ENCODE assay signal across 12 mouse cellular contexts in the genomic region with DNA sequence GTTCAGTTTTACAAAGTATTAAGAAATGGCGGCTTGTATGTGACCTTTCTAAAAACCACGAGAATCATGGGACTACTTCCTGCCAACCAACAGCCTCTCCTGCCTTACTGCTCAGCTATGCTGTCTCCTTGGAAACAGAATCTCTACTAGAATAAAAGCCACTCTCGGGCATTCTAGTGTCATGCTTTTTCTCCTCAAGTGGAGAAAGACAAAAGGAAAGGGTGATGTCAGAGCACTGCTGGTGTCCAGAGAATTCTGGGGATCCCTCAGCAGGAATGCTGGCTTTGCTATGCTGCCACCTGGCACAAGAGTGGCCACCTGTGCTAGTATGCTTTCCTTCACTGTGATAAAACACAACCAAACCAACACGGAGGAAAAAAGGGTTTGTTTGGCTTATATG. TPM values are rescaled to one million over a fixed set of nuclear protein-coding genes. Genes with fewer than 3 reads are reported as not detected.
DNase-seq lines count a peak whose midpoint lies in the region; ATAC-seq and TF ChIP-seq lines count a peak whose summit lies in the region.
"Had no signal": no experiment of that assay in that cellular context is flagged by ENCODE, and none has a peak within 500 bp of the region (broad histone marks: within the 10 kb centered on the region; RNA-seq: fewer than 3 reads in every experiment).

No protein-coding gene starts in this region.

- no peaks in the 10 kb centered on the region for H3K36me3 ChIP-seq in testis, adult 2 months (ENCODE audit: control insufficient read depth, insufficient read depth, low read length)
- no peaks in the 10 kb centered on the region for H3K36me3 ChIP-seq in hindbrain, postnatal 0 days (ENCODE audit: insufficient read depth, low read length)

- H3K27ac ChIP-seq in testis, adult 2 months (ENCODE audit: control insufficient read depth, insufficient read depth, low read depth, low read length): no peak overlapping the region
- H3K27ac ChIP-seq in hindbrain, postnatal 0 days: peak overlapping the region; percentile 58; the same call in 1 of the 2 replicates
- H3K27ac ChIP-seq: embryonic facial prominence, embryonic 13.5 days had no signal

- peak overlapping the region; percentile 14 for H3K4me2 ChIP-seq in hindbrain, postnatal 0 days (ENCODE audit: low read depth, low read length)
- H3K4me2 ChIP-seq: embryonic facial prominence, embryonic 13.5 days had no signal

- WGBS in hindbrain, postnatal 0 days: 5% methylated on average over 4 of the region's 4 CpGs

- H3K9me3 ChIP-seq in hindbrain, postnatal 0 days (ENCODE audit: low read length): no peaks in the 10 kb centered on the region
- H3K9me3 ChIP-seq: embryonic facial prominence, embryonic 13.5 days had no signal

- no peak overlapping the region for H3K9ac ChIP-seq in hindbrain, postnatal 0 days (replicated peaks; ENCODE audit: low read length)
- H3K9ac ChIP-seq: embryonic facial prominence, embryonic 13.5 days had no signal

- no peak for TF ChIP-seq CTCF in testis, adult 2 months (IDR thresholded peaks at IDR 0.05; ENCODE audit: control insufficient read depth, insufficient read depth, insufficient replicate concordance, low read depth, low read length)
- TF ChIP-seq CTCF in hindbrain, postnatal 0 days (IDR thresholded peaks at IDR 0.05; ENCODE audit: low read depth): no peak

- peak overlapping the region; percentile 4 for H3K4me3 ChIP-seq in testis, adult 2 months (ENCODE audit: control insufficient read depth, low read depth, low read length)
- no peak overlapping the region for H3K4me3 ChIP-seq in hindbrain, postnatal 0 days (ENCODE audit: low read length)
- H3K4me3 ChIP-seq: embryonic facial prominence, embryonic 13.5 days had no signal

- no peaks in the 10 kb centered on the region; the same call in 1 of the 2 replicates for H3K4me1 ChIP-seq in testis, adult 2 months (ENCODE audit: control insufficient read depth, insufficient read depth, low read length)
- H3K4me1 ChIP-seq in hindbrain, postnatal 0 days (ENCODE audit: insufficient read depth, low read length): peaks cover 6% of the 10 kb centered on the region
- H3K4me1 ChIP-seq: embryonic facial prominence, embryonic 13.5 days had no signal

- TF ChIP-seq POLR2A in testis, adult 2 months (IDR thresholded peaks at IDR 0.05; ENCODE audit: control insufficient read depth, low read depth, low read length): no peak

- no peak for DNase-seq in testis, postnatal 14 days (ENCODE audit: low spot score)
- peak; percentile 51 for DNase-seq in embryo, embryonic 11 days
- DNase-seq in hindbrain, postnatal 0 days (ENCODE audit: low spot score): peak; percentile 72
- no peak for DNase-seq in ovary, postnatal 10 days (ENCODE audit: low spot score)
- no peak for DNase-seq in adrenal gland, adult 2 months
- DNase-seq in heart, adult 9 months (ENCODE audit: low spot score in 2 of 2): no peak
- no peak for DNase-seq in c-Kit-positive CD71-positive TER-119-positive erythroid progenitor cells, embryonic 14.5 days (ENCODE audit: low spot score)
- DNase-seq: gastrocnemius, postnatal 25 days; kidney, adult 18-20 months; right cerebral cortex, adult 18-20 months had no signal

- no peaks in the 10 kb centered on the region for H3K27me3 ChIP-seq in testis, adult 2 months (ENCODE audit: control insufficient read depth, insufficient read depth, low read length)
- H3K27me3 ChIP-seq in hindbrain, postnatal 0 days (ENCODE audit: insufficient read depth, low read length): no peaks in the 10 kb centered on the region
- H3K27me3 ChIP-seq: embryonic facial prominence, embryonic 13.5 days had no signal

- peak; percentile 91 for ATAC-seq in hindbrain, postnatal 0 days

RNA-seq across cellular contexts. Expression of gene Akap2, which starts 57.0 kb away (rescaled TPM):
- 18.1 and 21.0 TPM in 2 replicates for polyA plus RNA-seq in testis, adult 2 months (2012; rRNA removed)
- 19.3 and 37.7 TPM in 2 replicates for total RNA-seq in hindbrain, postnatal 0 days (2014; rRNA removed)
- polyA plus RNA-seq in hindbrain, postnatal 0 days (2015; fragmentation: Nextera tagmentation; extraction: Ambion mirVana): 11.5 and 13.4 TPM in 2 replicates
- 100 to 1,000 TPM in 1 of 2 experiments, 10 to 100 TPM in 1; 99.1 to 186 TPM for total RNA-seq in adrenal gland, adult 2 months (2021)
- 56.4 and 60.7 TPM in 2 replicates for polyA plus RNA-seq in adrenal gland, adult 2 months (2012; rRNA removed)

Comparison
In these comparisons a context has a peak if more than half of its experiments do, and no peak if none do; other contexts are left out.
1. DNase-seq: peak in embryo, embryonic 11 days (single experiment) and hindbrain, postnatal 0 days (single experiment); none in testis, postnatal 14 days (single experiment), ovary, postnatal 10 days (single experiment), adrenal gland, adult 2 months (single experiment), heart, adult 9 months (0 of 2) and c-Kit-positive CD71-positive TER-119-positive erythroid progenitor cells, embryonic 14.5 days (single experiment).